Mouse (Mus musculus) thymus, postnatal 4 days (tissue): ENCODE data around the gene Pim1.
"Not testable (repeated sequence)": the region's sequence is repeated elsewhere in the genome, so short reads cannot be mapped to it uniquely, and the experiment has no call there.

Source experiments
- DNase-seq: peaks from one replicate; pipeline ENCODE4 v3.0.0; 2021

The Pim1 gene

DNA sequence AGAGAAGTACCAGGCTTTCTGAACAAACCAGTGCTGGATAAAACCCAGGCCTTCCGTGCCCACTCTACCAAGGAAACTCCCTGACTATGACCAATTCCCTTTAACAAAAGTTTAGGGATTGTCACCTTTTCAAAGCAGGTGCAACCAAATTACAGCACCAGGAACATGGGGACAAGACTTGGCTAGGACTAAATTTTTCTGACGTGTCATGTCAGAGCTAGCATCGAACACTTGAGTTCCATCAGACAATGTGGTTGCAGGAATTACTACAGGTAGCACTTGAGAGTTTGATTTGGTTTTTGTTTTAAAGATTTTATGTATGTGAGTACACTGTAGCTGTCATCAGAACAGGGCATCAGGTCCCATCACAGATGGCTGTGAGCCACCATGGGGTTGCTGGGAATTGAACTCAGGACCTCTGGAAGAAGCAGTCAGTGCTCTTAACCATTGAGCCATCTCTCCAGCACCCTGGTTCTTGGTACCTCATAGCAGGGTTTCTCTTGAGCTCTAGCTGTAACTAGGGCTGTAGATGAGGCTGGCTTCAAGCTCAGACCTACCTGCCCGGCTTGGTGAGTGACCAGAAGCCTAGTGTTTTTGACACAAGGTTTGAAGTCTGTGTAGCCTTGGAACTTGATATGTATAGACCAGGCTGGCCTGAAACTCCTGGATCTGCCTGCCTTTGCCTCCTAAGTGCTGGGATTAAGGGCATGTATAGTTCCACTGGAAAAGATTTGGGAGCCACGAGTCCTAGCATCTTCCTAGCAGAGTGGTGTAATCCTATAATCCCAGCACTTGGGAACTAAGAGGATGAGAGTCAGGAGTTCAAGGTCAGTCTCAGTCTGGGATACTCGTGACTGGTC is 5.9 kb downstream of the Pim1 start:
- no peak for DNase-seq

GRCm38 (mm10) chr17:29497071-29497354 is 6.5 kb downstream of the Pim1 start:
- no peak for DNase-seq

- not testable (repeated sequence) for DNase-seq
These were observed 6.9 kb downstream of the Pim1 start for GRCm38 (mm10) chr17:29497481-29497880.

DNA sequence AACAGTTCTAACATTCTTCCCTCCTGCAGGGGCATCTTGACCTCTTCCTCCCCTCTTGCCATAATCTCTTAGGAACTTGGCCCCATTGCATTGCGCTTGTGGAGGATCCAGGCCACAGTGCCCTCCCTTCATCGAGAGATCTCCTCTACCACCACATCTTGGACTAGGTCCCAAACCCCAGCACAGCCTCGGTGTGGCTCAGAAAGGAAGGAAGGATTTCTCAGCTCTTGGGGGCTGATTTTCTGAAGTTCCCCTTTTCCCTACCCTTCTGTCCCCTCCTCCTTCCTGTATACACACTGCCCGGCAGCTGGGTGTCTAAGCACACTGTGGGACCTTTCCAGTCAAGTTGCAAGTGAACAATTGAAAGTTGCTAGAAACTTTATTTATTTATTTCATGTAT is 7.5 kb downstream of the Pim1 start:
- no peak for DNase-seq

- DNase-seq = not testable (repeated sequence)
These were observed 8.4 kb downstream of the Pim1 start for GRCm38 (mm10) chr17:29498952-29499351.

GRCm38 (mm10) chr17:29499511-29499910 is 9.0 kb downstream of the Pim1 start:
- no peak for DNase-seq

DNA sequence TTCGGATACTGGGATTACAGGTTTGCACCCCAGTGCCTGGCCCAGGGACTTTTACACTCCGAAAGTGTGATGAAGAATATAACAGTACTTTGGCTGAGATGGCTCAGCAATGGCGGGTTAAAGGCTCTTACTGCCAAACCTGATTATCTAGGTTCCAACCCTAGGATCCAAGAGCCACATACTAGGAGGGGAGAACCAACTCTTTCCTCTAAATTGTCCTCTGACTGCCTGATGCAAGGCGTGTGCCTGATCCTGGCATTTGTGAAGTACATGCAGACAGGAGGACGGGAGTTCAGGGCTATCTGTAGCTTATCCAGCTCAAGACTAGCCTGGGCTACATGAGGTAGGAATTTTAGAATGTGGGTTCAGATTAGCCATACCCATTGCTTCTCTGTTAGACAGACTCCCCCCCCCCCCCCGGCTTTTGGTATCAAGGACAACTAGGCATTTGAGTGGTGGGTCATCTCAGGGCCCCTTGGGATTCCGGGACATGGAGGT is 9.7 kb downstream of the Pim1 start:
- DNase-seq = no peak

GRCm38 (mm10) chr17:29500802-29501469 is 10.4 kb downstream of the Pim1 start:
- no peak for DNase-seq

DNA sequence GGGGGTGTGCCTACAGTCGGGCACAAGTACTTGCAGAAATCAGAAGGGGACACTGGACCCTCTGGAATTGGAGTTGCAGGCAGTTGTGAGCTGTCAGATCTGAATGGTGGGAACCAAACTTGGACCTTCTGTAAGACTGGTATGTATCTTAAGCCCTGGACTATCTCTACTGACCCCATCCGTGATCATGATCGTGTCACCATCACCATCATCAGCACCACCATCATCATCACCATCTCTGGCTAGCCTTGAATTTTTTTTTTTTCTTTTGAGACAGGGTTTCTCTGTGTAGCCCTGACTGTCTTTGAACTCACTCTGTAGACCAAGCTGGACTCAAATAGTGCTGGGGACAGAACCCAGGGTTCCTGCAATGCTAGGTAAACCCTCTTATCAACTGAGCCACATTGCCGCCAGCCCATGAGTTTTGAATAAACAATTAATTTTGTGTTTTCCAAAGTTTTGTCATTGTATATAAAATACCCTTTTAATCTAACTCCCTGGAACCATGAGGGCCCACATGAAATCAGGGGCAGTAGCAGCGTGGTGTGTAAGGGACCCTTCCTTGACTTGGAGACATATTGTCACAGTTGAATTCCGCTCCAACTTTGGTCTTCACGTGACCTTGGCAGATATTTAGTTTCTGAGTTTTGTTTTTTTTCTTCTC is 11.6 kb downstream of the Pim1 start:
- DNase-seq = no peak

- DNase-seq = peak; percentile 35
These were observed 12.4 kb downstream of the Pim1 start for GRCm38 (mm10) chr17:29502669-29503665.

- DNase-seq = peak; percentile 61
These were observed 13.1 kb downstream of the Pim1 start for GRCm38 (mm10) chr17:29503700-29504099.

DNA sequence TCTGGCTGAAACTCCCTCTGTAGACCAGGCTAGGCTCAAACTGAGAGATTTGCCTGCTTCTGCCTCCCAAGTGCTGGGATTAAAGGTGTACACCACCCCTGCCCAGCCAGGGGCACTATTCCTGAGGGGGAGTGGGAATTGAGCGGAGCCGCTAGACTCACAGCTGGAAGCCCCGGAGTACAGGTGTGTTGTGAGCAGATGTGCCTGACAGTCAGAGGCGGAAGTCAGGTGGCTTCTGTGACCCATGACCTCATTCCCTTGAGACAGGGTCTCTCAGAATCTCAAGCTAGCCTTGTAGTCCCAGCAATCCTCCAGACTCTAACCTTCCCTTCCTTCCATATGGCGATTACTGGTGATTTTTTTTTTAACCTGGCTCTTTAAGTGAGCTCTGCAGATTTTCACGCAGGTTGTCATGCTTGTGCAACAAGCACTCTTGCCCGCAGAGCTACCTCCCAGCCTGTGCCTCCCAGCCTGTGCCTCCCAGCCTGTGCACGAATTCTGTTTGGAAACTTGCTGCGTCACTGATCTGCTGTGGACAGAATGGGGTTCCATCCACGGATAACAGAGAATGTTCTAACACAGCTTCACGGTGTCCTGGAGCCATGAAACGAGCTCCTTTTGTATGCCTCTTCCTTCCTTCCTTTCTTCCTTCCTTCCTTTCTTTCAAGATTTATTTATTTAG is 18.5 kb downstream of the Pim1 start:
- no peak for DNase-seq

DNA sequence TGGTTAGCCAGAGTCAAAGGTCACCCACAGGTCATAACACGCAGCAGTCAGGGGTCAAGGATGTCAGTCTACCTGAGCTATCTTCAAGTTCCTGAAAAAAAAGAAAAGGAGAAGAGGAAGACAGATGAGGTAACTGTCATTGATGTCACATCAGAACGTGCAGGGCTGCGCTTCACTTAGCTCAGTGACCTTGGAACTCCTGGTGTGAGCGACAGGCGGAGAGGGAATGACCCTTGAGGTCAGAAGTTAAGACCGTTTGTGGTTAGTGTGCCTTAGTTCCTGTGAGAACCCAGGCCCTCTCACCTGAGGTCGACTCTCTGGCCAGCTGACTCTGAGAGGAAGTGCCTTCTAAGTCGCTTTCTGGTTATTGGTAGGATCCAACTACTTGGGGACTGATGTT is 20.1 kb downstream of the Pim1 start:
- DNase-seq = no peak

GRCm38 (mm10) chr17:29513044-29513730 is 22.6 kb downstream of the Pim1 start:
- DNase-seq = peak; percentile 79

DNA sequence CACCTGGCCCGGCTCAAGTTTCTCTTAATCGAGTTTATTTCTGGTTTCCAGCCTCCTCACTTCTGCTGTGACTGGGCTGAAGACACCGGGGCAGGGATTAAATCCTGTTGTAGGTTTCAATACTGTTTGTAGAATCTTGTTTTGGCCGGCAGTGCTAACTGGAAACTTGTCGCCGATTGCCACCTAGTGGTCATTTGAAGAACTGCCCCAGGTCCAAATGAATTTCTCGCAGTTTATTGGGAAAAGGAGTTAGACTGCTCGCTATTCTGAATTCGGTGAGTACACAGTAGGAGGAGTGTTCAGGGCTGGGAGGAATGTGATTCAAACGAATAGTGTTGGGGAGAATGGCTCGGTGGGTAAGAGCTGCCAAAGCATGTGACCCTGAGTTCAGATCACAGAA is 23.9 kb downstream of the Pim1 start:
- DNase-seq = peak; percentile 80

- DNase-seq = not testable (repeated sequence)
These were observed 28.1 kb downstream of the Pim1 start for GRCm38 (mm10) chr17:29518665-29519064.

DNA sequence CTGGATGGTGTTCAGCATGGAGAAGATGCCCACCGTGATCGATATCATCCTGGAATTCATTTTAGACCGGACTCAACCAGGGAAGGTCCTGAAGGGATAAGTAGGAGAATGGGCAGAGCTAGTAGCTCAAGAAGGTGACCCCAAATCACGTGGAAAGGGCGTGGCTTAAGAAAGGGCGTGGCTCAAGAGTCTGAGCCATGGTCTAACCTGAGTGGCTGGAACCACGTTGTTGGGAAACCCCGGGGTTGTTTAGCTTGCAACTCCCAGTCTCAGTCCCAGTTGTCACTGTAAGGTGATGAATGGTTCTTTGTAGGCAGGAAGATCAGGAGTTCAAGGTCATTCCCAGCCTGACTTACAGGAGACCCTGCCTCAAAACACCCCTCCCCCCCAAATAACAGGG is 29.2 kb downstream of the Pim1 start:
- no peak for DNase-seq

DNA sequence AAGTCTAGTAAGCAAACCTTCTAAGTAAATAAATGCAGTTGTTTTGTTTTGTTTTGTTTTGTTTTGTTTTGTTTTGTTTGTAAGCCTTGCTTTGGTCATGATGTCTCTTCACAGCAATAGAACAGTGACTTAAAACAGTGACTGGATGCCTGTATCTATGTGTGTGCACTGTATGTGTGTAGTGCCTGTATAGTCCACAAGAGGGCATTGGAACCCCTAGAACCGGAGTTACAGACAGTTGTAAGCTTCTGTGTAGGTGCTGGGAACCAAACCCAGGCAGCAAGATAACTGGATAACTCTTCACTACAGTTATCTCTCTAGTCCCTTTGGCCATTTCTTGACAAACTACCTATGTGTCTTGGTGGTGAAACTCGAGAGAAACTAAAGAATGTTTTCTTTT is 35.1 kb downstream of the Pim1 start:
- DNase-seq = no peak

GRCm38 (mm10) chr17:29528568-29529187 is 38.1 kb downstream of the Pim1 start:
- peak; percentile 40 for DNase-seq

GRCm38 (mm10) chr17:29530508-29530907 is 40.0 kb downstream of the Pim1 start:
- DNase-seq = no peak

- DNase-seq = peak; percentile 70
These were observed 40.7 kb downstream of the Pim1 start for GRCm38 (mm10) chr17:29531278-29531677.
